Mouse (Mus musculus): ENCODE measurements around the gene Lamc1. TPM values are rescaled to one million over a fixed set of nuclear protein-coding genes. Genes with fewer than 3 reads are reported as not detected.
"Not testable (repeated sequence)": the region's sequence is repeated elsewhere in the genome, so short reads cannot be mapped to it uniquely, and the experiment has no call there.

Lamc1 gene
- total and polyA plus RNA-seq, 3 experiments, result 13.1 to 174 (median 32.4) TPM

DNA sequence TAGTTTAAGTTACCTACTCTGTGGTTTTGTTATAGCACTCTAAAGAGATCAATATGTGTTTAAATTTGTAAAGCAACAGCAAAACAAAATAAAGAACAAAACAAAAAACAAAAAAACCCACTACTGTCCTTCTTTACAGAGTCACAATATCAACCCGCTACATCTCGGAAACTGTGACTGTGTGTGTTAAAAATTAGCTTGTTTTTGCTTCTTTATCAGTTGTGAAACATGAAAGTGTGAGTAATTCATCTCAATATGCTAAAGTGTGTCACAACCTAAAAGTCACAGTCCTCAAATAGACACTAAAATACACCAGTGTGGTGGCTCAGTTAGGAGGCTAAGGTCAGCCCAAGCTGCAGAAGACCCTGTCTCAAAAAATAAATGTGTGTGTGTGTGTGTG, 14.5 kb upstream of the Lamc1 start:
- H3K4me1 ChIP-seq (ENCODE audit: control insufficient read depth in 1 of 2, insufficient read depth in 2 of 2, low read length in 2 of 2), result no peaks in the 10 kb centered on the region
- DNase-seq (ENCODE audit: low read depth, low spot score), result no peak

DNA sequence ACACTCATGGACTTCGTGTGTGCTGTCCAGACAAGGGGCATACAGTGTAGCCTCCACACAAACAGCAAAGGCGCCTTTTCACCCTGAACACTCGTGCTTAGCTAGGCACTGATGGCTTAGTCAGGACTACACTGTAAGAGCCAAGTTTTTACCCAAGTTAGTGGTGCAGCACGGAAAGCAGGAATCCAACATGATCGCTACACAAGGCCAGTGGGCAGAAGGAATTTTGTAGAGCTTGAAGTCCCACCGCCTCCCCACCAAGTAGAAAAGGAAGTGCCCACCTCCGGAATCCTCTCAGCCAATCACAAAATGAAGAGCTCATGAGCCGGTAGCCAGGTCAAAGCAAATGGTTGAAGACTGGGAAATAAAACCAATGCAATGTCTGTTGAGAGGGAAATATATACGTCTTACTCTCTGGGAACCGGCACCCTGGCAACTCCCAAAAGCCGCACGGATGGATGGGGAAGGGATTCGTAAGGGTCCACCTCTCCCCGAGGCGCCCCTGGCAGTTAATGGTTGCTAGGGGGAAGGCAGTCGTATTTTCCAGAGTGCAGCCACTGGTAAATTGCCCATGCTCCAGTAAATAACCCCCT, 13.2 kb upstream of the Lamc1 start:
- H3K36me3 ChIP-seq (ENCODE audit: control insufficient read depth in 1 of 2, insufficient read depth in 2 of 2, low read length in 2 of 2), result no peaks in the 10 kb centered on the region
- H3K27me3 ChIP-seq (ENCODE audit: control insufficient read depth in 1 of 2, insufficient read depth in 2 of 2, low read length in 2 of 2), result peaks cover 3 to 8% of the 10 kb centered on the region in 2 experiments; a peak in 3 of 4 replicates
- H3K4me3 ChIP-seq (ENCODE audit: control insufficient read depth in 1 of 2, insufficient read depth in 1 of 2, low read depth in 2 of 2, low read length in 2 of 2), result no peak overlapping the region
- no peak for DNase-seq (ENCODE audit: low read depth, low spot score)
- H3K4me1 ChIP-seq (ENCODE audit: control insufficient read depth in 1 of 2, insufficient read depth in 2 of 2, low read length in 2 of 2), result no peaks in the 10 kb centered on the region
- H3K79me2 ChIP-seq (ENCODE audit: control insufficient read depth, insufficient read depth, low read length, poor library complexity), result no peaks in the 10 kb centered on the region
- H3K9me3 ChIP-seq (replicated peaks; ENCODE audit: insufficient read depth, low read length), result no peaks in the 10 kb centered on the region
- H3K27ac ChIP-seq (ENCODE audit: control insufficient read depth, low read depth, low read length), result no peak overlapping the region
- no peak overlapping the region for H3K9ac ChIP-seq (ENCODE audit: control insufficient read depth, low read depth, low read length, poor library complexity, severe bottlenecking)
- no peak for TF ChIP-seq CTCF (IDR thresholded peaks at IDR 0.05 in 2 of 3, conservative IDR thresholded peaks at IDR 0.05 in 1 of 3; ENCODE audit: control insufficient read depth in 1 of 3, insufficient read depth in 1 of 3, low read depth in 2 of 3, low read length in 3 of 3, poor library complexity in 1 of 3, severe bottlenecking in 1 of 3)
- TF ChIP-seq MAZ (IDR thresholded peaks at IDR 0.05; ENCODE audit: low read depth, low read length), result no peak
- no peak for TF ChIP-seq POLR2AphosphoS5 (IDR thresholded peaks at IDR 0.05; ENCODE audit: borderline replicate concordance, low read depth, low read length)
- TF ChIP-seq TAL1 (IDR thresholded peaks at IDR 0.05; ENCODE audit: low read length), result no peak
- no peak for TF ChIP-seq MAFK (IDR thresholded peaks at IDR 0.05; ENCODE audit: borderline replicate concordance, low read depth, low read length)
- no peak for TF ChIP-seq ELF1 (IDR thresholded peaks at IDR 0.05; ENCODE audit: low read depth, low read length)
- TF ChIP-seq ZC3H11A (IDR thresholded peaks at IDR 0.05; ENCODE audit: low read depth, low read length), result no peak
- no peak for TF ChIP-seq ZMIZ1 (IDR thresholded peaks at IDR 0.05; ENCODE audit: low read depth, low read length)
- TF ChIP-seq SIN3A (IDR thresholded peaks at IDR 0.05; ENCODE audit: low read length), result no peak
- no peak for TF ChIP-seq MAX (IDR thresholded peaks at IDR 0.05; ENCODE audit: low read length)
- TF ChIP-seq RCOR1 (IDR thresholded peaks at IDR 0.05; ENCODE audit: low read depth, low read length), result no peak

More for the DNA sequence above, 14.5 kb upstream of the Lamc1 start:
- Histone ChIP-seq H3K27me3 (ENCODE audit: control insufficient read depth in 1 of 2, insufficient read depth in 2 of 2, low read length in 2 of 2) (peaks cover 1 to 4% of the 10 kb centered on the region in 2 experiments; a peak in 2 of 4 replicates), H3K36me3 (ENCODE audit: control insufficient read depth in 1 of 2, insufficient read depth in 2 of 2, low read length in 2 of 2) (no peaks in the 10 kb centered on the region), H3K4me3 (ENCODE audit: control insufficient read depth in 1 of 2, insufficient read depth in 1 of 2, low read depth in 2 of 2, low read length in 2 of 2) (no peak overlapping the region), H3K27ac (ENCODE audit: control insufficient read depth, low read depth, low read length) (no peak overlapping the region), H3K79me2 (ENCODE audit: control insufficient read depth, insufficient read depth, low read length, poor library complexity) (no peaks in the 10 kb centered on the region), H3K9me3 (replicated peaks; ENCODE audit: insufficient read depth, low read length) (no peaks in the 10 kb centered on the region), H3K9ac (ENCODE audit: control insufficient read depth, low read depth, low read length, poor library complexity, severe bottlenecking) (no peak overlapping the region)
- TF ChIP-seq MXI1 (IDR thresholded peaks at IDR 0.05; ENCODE audit: low read depth, low read length) (no peak), USF1 (IDR thresholded peaks at IDR 0.05; ENCODE audit: low read depth, low read length) (no peak), MEF2A (IDR thresholded peaks at IDR 0.05; ENCODE audit: extremely low read depth, insufficient replicate concordance, low read depth, low read length, poor library complexity, severe bottlenecking) (no peak)

DNA sequence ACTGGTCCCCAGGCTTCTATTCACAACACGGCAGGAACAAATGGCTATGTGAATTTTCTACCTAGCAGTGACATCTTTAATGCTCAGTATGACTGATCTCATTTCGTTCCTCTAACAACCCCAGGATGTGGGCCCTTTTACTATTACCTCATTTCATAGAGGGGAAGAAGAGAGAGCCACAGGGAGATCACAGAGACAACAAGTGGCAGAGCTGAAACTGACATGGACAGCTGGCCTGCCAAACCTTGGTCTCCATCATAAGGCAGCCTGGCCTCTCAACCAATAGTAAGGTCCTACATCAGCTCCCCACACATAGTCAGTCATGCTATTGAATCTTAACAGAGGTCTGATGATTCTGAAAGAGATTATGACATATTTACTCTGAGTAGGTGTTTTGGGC, 12.4 kb upstream of the Lamc1 start:
- no peak overlapping the region for H3K4me3 ChIP-seq (ENCODE audit: control insufficient read depth in 1 of 2, insufficient read depth in 1 of 2, low read depth in 2 of 2, low read length in 2 of 2)
- no peak overlapping the region for H3K27ac ChIP-seq (ENCODE audit: control insufficient read depth, low read depth, low read length)
- TF ChIP-seq CHD2 (IDR thresholded peaks at IDR 0.05; ENCODE audit: low read length), result no peak
- TF ChIP-seq EP300 (IDR thresholded peaks at IDR 0.05; ENCODE audit: low read depth in 1 of 2, low read length in 2 of 2), result no peak
- no peak for TF ChIP-seq RCOR1 (IDR thresholded peaks at IDR 0.05; ENCODE audit: low read depth, low read length)
- no peak for TF ChIP-seq ZKSCAN1 (IDR thresholded peaks at IDR 0.05; ENCODE audit: low read depth, low read length)
- TF ChIP-seq MXI1 (IDR thresholded peaks at IDR 0.05; ENCODE audit: low read depth, low read length), result no peak
- H3K27me3 ChIP-seq (ENCODE audit: control insufficient read depth in 1 of 2, insufficient read depth in 2 of 2, low read length in 2 of 2), result peaks cover 3 to 5% of the 10 kb centered on the region in 2 experiments; a peak in 3 of 4 replicates
- H3K9ac ChIP-seq (ENCODE audit: control insufficient read depth, low read depth, low read length, poor library complexity, severe bottlenecking), result no peak overlapping the region
- H3K4me1 ChIP-seq (ENCODE audit: control insufficient read depth in 1 of 2, insufficient read depth in 2 of 2, low read length in 2 of 2), result no peaks in the 10 kb centered on the region
- H3K9me3 ChIP-seq (replicated peaks; ENCODE audit: insufficient read depth, low read length), result no peaks in the 10 kb centered on the region
- H3K79me2 ChIP-seq (ENCODE audit: control insufficient read depth, insufficient read depth, low read length, poor library complexity), result no peaks in the 10 kb centered on the region
- no peaks in the 10 kb centered on the region for H3K36me3 ChIP-seq (ENCODE audit: control insufficient read depth in 1 of 2, insufficient read depth in 2 of 2, low read length in 2 of 2)
- DNase-seq (ENCODE audit: low read depth, low spot score), result no peak

DNA sequence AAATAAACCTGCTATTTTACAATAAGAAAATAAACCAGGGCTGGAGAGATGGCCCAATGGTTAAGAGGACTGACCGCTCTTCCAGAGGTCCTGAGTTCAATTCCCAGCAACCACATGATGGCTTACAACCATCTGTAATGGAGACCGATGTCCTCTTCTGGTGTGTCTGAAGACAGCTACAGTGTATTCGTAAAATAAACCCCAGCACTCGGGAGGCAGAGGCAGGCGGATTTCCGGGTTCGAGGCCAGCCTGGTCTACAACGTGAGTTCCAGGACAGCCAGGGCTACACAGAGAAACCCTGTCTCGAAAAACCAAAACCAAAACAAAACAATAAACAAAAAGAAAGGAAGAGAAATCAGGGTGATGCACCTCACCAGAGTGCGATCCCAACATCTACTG, 2.9 kb upstream of the Lamc1 start:
- not testable (repeated sequence) for H3K36me3 ChIP-seq (ENCODE audit: control insufficient read depth in 1 of 2, insufficient read depth in 2 of 2, low read length in 2 of 2); H3K9ac ChIP-seq (ENCODE audit: control insufficient read depth, low read depth, low read length, poor library complexity, severe bottlenecking); H3K4me3 ChIP-seq (ENCODE audit: control insufficient read depth in 1 of 2, insufficient read depth in 1 of 2, low read depth in 2 of 2, low read length in 2 of 2); H3K9me3 ChIP-seq (replicated peaks; ENCODE audit: insufficient read depth, low read length); DNase-seq (ENCODE audit: low read depth, low spot score); H3K27ac ChIP-seq (ENCODE audit: control insufficient read depth, low read depth, low read length); H3K4me1 ChIP-seq (ENCODE audit: control insufficient read depth in 1 of 2, insufficient read depth in 2 of 2, low read length in 2 of 2); H3K27me3 ChIP-seq (ENCODE audit: control insufficient read depth in 1 of 2, insufficient read depth in 2 of 2, low read length in 2 of 2)
- H3K79me2 ChIP-seq (ENCODE audit: control insufficient read depth, insufficient read depth, low read length, poor library complexity), result peaks cover 14% of the 10 kb centered on the region

All from MEL (cell line).